7 mouse cellular contexts compared by ENCODE assay signal in genomic region chr5:37246138-37246910, GRCm38 (mm10). TPM values are rescaled to one million over a fixed set of nuclear protein-coding genes. Genes with fewer than 3 reads are reported as not detected.
DNase-seq lines count a peak whose midpoint lies in the region; ATAC-seq lines count a peak whose summit lies in the region.

No protein-coding gene starts in this region.

- ATAC-seq in hindbrain, embryonic 12.5 days (ENCODE audit: low FRiP score): peak; percentile 71
- ATAC-seq in midbrain, embryonic 11.5 days (ENCODE audit: low FRiP score): peak; percentile 61

- peak; percentile 71 to 77 for DNase-seq in right cerebral cortex, postnatal 10 days (ENCODE audit: low spot score in 2 of 2)
- no peak for DNase-seq in right cerebral cortex, adult 18-20 months
- DNase-seq in cerebellum, postnatal 25 days: peak; percentile 55 to 65
- peak; percentile 94 for DNase-seq in midbrain, embryonic 11.5 days (ENCODE audit: low spot score, missing footprints)
- no peak for DNase-seq in urinary bladder, postnatal 25 days (ENCODE audit: low spot score)
- DNase-seq in left cerebral cortex, postnatal 14 days (ENCODE audit: low spot score in 2 of 2): no peak

- H3K4me1 ChIP-seq in hindbrain, embryonic 12.5 days: peaks cover 64% of the 10 kb centered on the region
- peaks cover 29% of the 10 kb centered on the region for H3K4me1 ChIP-seq in midbrain, embryonic 11.5 days (ENCODE audit: control insufficient read depth, insufficient read depth, low read length)

- H3K9me3 ChIP-seq in hindbrain, embryonic 12.5 days (replicated peaks): no peaks in the 10 kb centered on the region
- H3K9me3 ChIP-seq in midbrain, embryonic 11.5 days (ENCODE audit: control insufficient read depth, low read length): no peaks in the 10 kb centered on the region

- peak overlapping the region; percentile 74 for H3K4me3 ChIP-seq in hindbrain, embryonic 12.5 days
- peak overlapping the region; percentile 77 for H3K4me3 ChIP-seq in midbrain, embryonic 11.5 days (ENCODE audit: low read depth, low read length)

- 2% methylated on average over 35 of the region's 37 CpGs for WGBS in hindbrain, embryonic 12.5 days
- under 1% methylated on average over 35 of the region's 37 CpGs for WGBS in midbrain, embryonic 11.5 days

- H3K4me2 ChIP-seq in hindbrain, embryonic 12.5 days (replicated peaks): peak overlapping the region; percentile 74
- H3K4me2 ChIP-seq in midbrain, embryonic 11.5 days: peak overlapping the region; percentile 81

- no peaks in the 10 kb centered on the region for H3K36me3 ChIP-seq in hindbrain, embryonic 12.5 days
- H3K36me3 ChIP-seq in midbrain, embryonic 11.5 days (ENCODE audit: control insufficient read depth, insufficient read depth, low read length): no peaks in the 10 kb centered on the region

- H3K27me3 ChIP-seq in hindbrain, embryonic 12.5 days: peaks cover 42% of the 10 kb centered on the region
- peaks cover 38% of the 10 kb centered on the region for H3K27me3 ChIP-seq in midbrain, embryonic 11.5 days (ENCODE audit: control insufficient read depth, insufficient read depth, low read length)

- intact Hi-C loops in left cerebral cortex, postnatal 14 days (cut with DNase I): no loop called here

- peak overlapping the region; percentile 88 for H3K9ac ChIP-seq in hindbrain, embryonic 12.5 days
- H3K9ac ChIP-seq in midbrain, embryonic 11.5 days (ENCODE audit: low read length): peak overlapping the region; percentile 90

- peak overlapping the region; percentile 98 for H3K27ac ChIP-seq in hindbrain, embryonic 12.5 days
- H3K27ac ChIP-seq in midbrain, embryonic 11.5 days (ENCODE audit: low read depth, low read length): peak overlapping the region; percentile 96

RNA-seq across cellular contexts. Expression of gene Crmp1, which starts 4.6 kb away (rescaled TPM):
- polyA plus RNA-seq in hindbrain, embryonic 12.5 days (2016; fragmentation: Nextera tagmentation; extraction: Ambion mirVana): 497 and 557 TPM in 2 replicates
- polyA plus RNA-seq in midbrain, embryonic 11.5 days (2014; fragmentation: Nextera tagmentation; extraction: Ambion mirVana): 272 and 295 TPM in 2 replicates
- 100 to 1,000 TPM; 376 to 387 TPM for total RNA-seq in left cerebral cortex, postnatal 14 days (2021)

Comparison
In these comparisons a context has a peak if more than half of its experiments do, and no peak if none do; other contexts are left out.
1. DNase-seq: peak in right cerebral cortex, postnatal 10 days (2 of 2), cerebellum, postnatal 25 days (2 of 2) and midbrain, embryonic 11.5 days (single experiment); none in right cerebral cortex, adult 18-20 months (single experiment), urinary bladder, postnatal 25 days (single experiment) and left cerebral cortex, postnatal 14 days (0 of 2).